Mouse (Mus musculus) olfactory bulb, adult 2 months (tissue): Measurements from ENCODE around the gene Npb.
A peak's percentile ranks its signal among the peaks of the same experiment; 100 is the strongest.

ENCODE experiments used
- CTCF ChIP-seq: fragments of 200-500 bp; IDR thresholded peaks from 2 replicates; pipeline ENCODE4 v1.5.1; 2012; ENCODE audit warnings: low read depth, mild to moderate bottlenecking, low read length, moderate library complexity; ENCODE audit not compliant: insufficient read depth
- POLR2A ChIP-seq: fragments of 200-500 bp; IDR thresholded peaks from 2 replicates; pipeline ENCODE4 v1.6.1; 2012; ENCODE audit warnings: mild to moderate bottlenecking, low read depth, low read length, moderate library complexity; ENCODE audit not compliant: insufficient read depth

GRCm38 (mm10) chr11:120579316-120580107 lies 28.8 kb upstream of the Npb start:
- peak; percentile 86; the same call in 1 of the 2 replicates for TF ChIP-seq CTCF
- TF ChIP-seq POLR2A: no peak
